ENCODE assay signal across 18 mouse cellular contexts in the genomic region with DNA sequence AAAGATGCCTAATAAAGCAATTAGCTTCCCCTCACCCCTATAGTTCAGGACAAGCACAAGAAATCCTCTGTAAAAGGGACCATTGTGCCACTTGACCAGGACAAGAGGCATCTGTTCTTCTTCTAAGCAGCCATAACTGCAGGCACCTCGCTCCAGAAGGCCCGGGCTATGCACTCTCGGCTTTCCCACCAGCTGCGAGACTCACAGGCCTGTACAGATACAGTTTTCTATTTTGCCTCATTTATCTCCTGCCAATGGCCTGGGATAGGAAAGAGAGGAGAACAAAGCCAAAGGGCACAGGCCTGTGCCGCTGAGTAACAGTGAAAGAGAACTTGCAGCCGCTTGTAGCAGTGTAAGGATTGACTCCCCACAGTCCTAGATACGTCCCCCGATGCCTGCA. TPM values are rescaled to one million over a fixed set of nuclear protein-coding genes. Genes with fewer than 3 reads are reported as not detected.
A peak's percentile ranks its signal among the peaks of the same experiment; 100 is the strongest.
DNase-seq lines count a peak whose midpoint lies in the region; ATAC-seq and TF ChIP-seq lines count a peak whose summit lies in the region.
"Had no signal": no experiment of that assay in that cellular context is flagged by ENCODE, and none has a peak within 500 bp of the region (broad histone marks: within the 10 kb centered on the region; RNA-seq: fewer than 3 reads in every experiment).

No protein-coding gene starts in this region.

- no peak overlapping the region for H3K9ac ChIP-seq in hindbrain, embryonic 14.5 days
- no peak overlapping the region for H3K9ac ChIP-seq in hindbrain, embryonic 11.5 days (ENCODE audit: low read depth, low read length)
- H3K9ac ChIP-seq in liver, embryonic 12.5 days: no peak overlapping the region
- H3K9ac ChIP-seq: heart, embryonic 13.5 days; limb, embryonic 12.5 days; liver, postnatal 0 days; midbrain, embryonic 15.5 days had no signal

- H3K27ac ChIP-seq in hindbrain, embryonic 10.5 days: peak overlapping the region; percentile 59
- H3K27ac ChIP-seq in hindbrain, embryonic 14.5 days: no peak overlapping the region
- H3K27ac ChIP-seq in hindbrain, embryonic 11.5 days (ENCODE audit: low read depth, low read length): 0 out of 2 replicates have a peak overlapping the region, but pooled peaks have one; percentile 34
- H3K27ac ChIP-seq in cerebellum, adult 2 months (ENCODE audit: insufficient read depth, low read length): no peak overlapping the region
- H3K27ac ChIP-seq in liver, embryonic 12.5 days: no peak overlapping the region
- H3K27ac ChIP-seq: heart, embryonic 13.5 days; kidney, postnatal 0 days; limb, embryonic 12.5 days; midbrain, embryonic 15.5 days had no signal

- no peak overlapping the region for H3K4me2 ChIP-seq in hindbrain, embryonic 14.5 days (replicated peaks)
- H3K4me2 ChIP-seq in hindbrain, embryonic 11.5 days (replicated peaks; ENCODE audit: low read depth, low read length): no peak overlapping the region
- H3K4me2 ChIP-seq in liver, embryonic 12.5 days: no peak overlapping the region
- H3K4me2 ChIP-seq: heart, embryonic 13.5 days; limb, embryonic 12.5 days; midbrain, embryonic 15.5 days had no signal

- 56% methylated on average over 8 of the region's 8 CpGs for WGBS in hindbrain, embryonic 10.5 days
- WGBS in hindbrain, embryonic 14.5 days: 26% methylated on average over 8 of the region's 8 CpGs
- 41% methylated on average over 8 of the region's 8 CpGs for WGBS in hindbrain, embryonic 11.5 days
- 63% methylated on average over 8 of the region's 8 CpGs for WGBS in cerebellum, adult 2 months
- WGBS in liver, embryonic 12.5 days (ENCODE audit: insufficient replicate concordance): 72% methylated on average over 8 of the region's 8 CpGs

- no peak for TF ChIP-seq POLR2A in cerebellum, adult 2 months (IDR thresholded peaks at IDR 0.05; ENCODE audit: borderline replicate concordance, insufficient read depth, low read length)

- no peak; the same call in 1 of the 2 replicates for ATAC-seq in hindbrain, embryonic 14.5 days (ENCODE audit: low FRiP score)
- peak; percentile 67 for ATAC-seq in hindbrain, embryonic 11.5 days (ENCODE audit: low FRiP score)
- no peak for ATAC-seq in liver, embryonic 12.5 days
- ATAC-seq: forebrain, embryonic 16.5 days; liver, postnatal 0 days; midbrain, embryonic 15.5 days had no signal

- H3K9me3 ChIP-seq in hindbrain, embryonic 10.5 days: no peaks in the 10 kb centered on the region
- no peaks in the 10 kb centered on the region for H3K9me3 ChIP-seq in hindbrain, embryonic 14.5 days (ENCODE audit: control insufficient read depth, low read length)
- no peaks in the 10 kb centered on the region for H3K9me3 ChIP-seq in hindbrain, embryonic 11.5 days (ENCODE audit: control insufficient read depth, low read length)
- no peaks in the 10 kb centered on the region for H3K9me3 ChIP-seq in liver, embryonic 12.5 days (replicated peaks)
- H3K9me3 ChIP-seq: G1E; heart, embryonic 13.5 days; limb, embryonic 12.5 days; midbrain, embryonic 15.5 days had no signal

- DNase-seq in hindbrain, embryonic 10.5 days (ENCODE audit: low spot score): peak; percentile 35
- no peak for DNase-seq in hindbrain, embryonic 14.5 days (ENCODE audit: low spot score)
- DNase-seq in adipocyte (ENCODE audit: low spot score): peak; percentile 77
- DNase-seq in hindbrain, embryonic 11.5 days (ENCODE audit: low spot score): peak; percentile 31
- DNase-seq in lung, postnatal 14 days: peak; percentile 33
- no peak for DNase-seq in cerebellum, adult 2 months
- DNase-seq: adrenal gland, postnatal 36 days; cerebellum, postnatal 36 days; gastrocnemius, postnatal 25 days; layer of hippocampus, postnatal 36 days; liver, postnatal 0 days had no signal

- H3K4me1 ChIP-seq in hindbrain, embryonic 10.5 days (replicated peaks): peaks cover 29% of the 10 kb centered on the region
- no peaks in the 10 kb centered on the region for H3K4me1 ChIP-seq in hindbrain, embryonic 14.5 days (replicated peaks; ENCODE audit: control insufficient read depth, insufficient read depth, low read length)
- peaks cover 4% of the 10 kb centered on the region; the same call in 1 of the 2 replicates for H3K4me1 ChIP-seq in hindbrain, embryonic 11.5 days (replicated peaks; ENCODE audit: control insufficient read depth, insufficient read depth, low read length)
- H3K4me1 ChIP-seq in cerebellum, adult 2 months (ENCODE audit: control insufficient read depth, insufficient read depth, low read length): no peaks in the 10 kb centered on the region
- no peaks in the 10 kb centered on the region for H3K4me1 ChIP-seq in liver, embryonic 12.5 days
- H3K4me1 ChIP-seq: heart, embryonic 13.5 days; limb, embryonic 12.5 days; midbrain, embryonic 15.5 days had no signal

- H3K27me3 ChIP-seq in hindbrain, embryonic 10.5 days (ENCODE audit: insufficient read depth, poor library complexity, severe bottlenecking): no peaks in the 10 kb centered on the region
- no peaks in the 10 kb centered on the region for H3K27me3 ChIP-seq in hindbrain, embryonic 14.5 days (ENCODE audit: control insufficient read depth, insufficient read depth, low read length)
- H3K27me3 ChIP-seq in hindbrain, embryonic 11.5 days (ENCODE audit: control insufficient read depth, insufficient read depth, low read length): no peaks in the 10 kb centered on the region
- no peaks in the 10 kb centered on the region for H3K27me3 ChIP-seq in cerebellum, adult 2 months (ENCODE audit: control insufficient read depth, insufficient read depth, low read length)
- no peaks in the 10 kb centered on the region for H3K27me3 ChIP-seq in liver, embryonic 12.5 days (replicated peaks)
- H3K27me3 ChIP-seq: heart, embryonic 13.5 days; limb, embryonic 12.5 days; midbrain, embryonic 15.5 days had no signal

- H3K36me3 ChIP-seq in hindbrain, embryonic 10.5 days: no peaks in the 10 kb centered on the region
- no peaks in the 10 kb centered on the region for H3K36me3 ChIP-seq in hindbrain, embryonic 14.5 days (replicated peaks; ENCODE audit: control insufficient read depth, insufficient read depth)
- no peaks in the 10 kb centered on the region for H3K36me3 ChIP-seq in hindbrain, embryonic 11.5 days (ENCODE audit: control insufficient read depth, insufficient read depth, low read length)
- H3K36me3 ChIP-seq in liver, embryonic 12.5 days: no peaks in the 10 kb centered on the region
- H3K36me3 ChIP-seq: G1E; heart, embryonic 13.5 days; limb, embryonic 12.5 days; midbrain, embryonic 15.5 days had no signal

- no peak for TF ChIP-seq CTCF in cerebellum, adult 2 months (IDR thresholded peaks at IDR 0.05; ENCODE audit: borderline replicate concordance, insufficient read depth, low read depth, low read length)

- H3K4me3 ChIP-seq in hindbrain, embryonic 10.5 days: no peak overlapping the region
- no peak overlapping the region for H3K4me3 ChIP-seq in hindbrain, embryonic 14.5 days (replicated peaks; ENCODE audit: low read length)
- no peak overlapping the region for H3K4me3 ChIP-seq in hindbrain, embryonic 11.5 days (ENCODE audit: low read depth, low read length)
- no peak overlapping the region for H3K4me3 ChIP-seq in cerebellum, adult 2 months (replicated peaks; ENCODE audit: insufficient read depth, low read depth, low read length)
- no peak overlapping the region for H3K4me3 ChIP-seq in liver, embryonic 12.5 days
- H3K4me3 ChIP-seq: heart, embryonic 13.5 days; limb, embryonic 12.5 days; midbrain, embryonic 15.5 days had no signal

RNA-seq across cellular contexts. Expression of a gene that starts 20.7 kb away (rescaled TPM):
- 2.2 and 7.4 TPM in 2 replicates for polyA plus RNA-seq in hindbrain, embryonic 10.5 days (2016; fragmentation: Nextera tagmentation; extraction: Ambion mirVana)
- polyA plus RNA-seq in hindbrain, embryonic 14.5 days (2014; fragmentation: Nextera tagmentation; extraction: Ambion mirVana): 5.6 and 5.8 TPM in 2 replicates
- 7.9 and 8.0 TPM in 2 replicates for polyA plus RNA-seq in hindbrain, embryonic 11.5 days (2014; fragmentation: Nextera tagmentation; extraction: Ambion mirVana)
- polyA plus RNA-seq in cerebellum, adult 2 months (2012; rRNA removed): 4.4 and 4.6 TPM in 2 replicates
- 0.84 and 0.98 TPM in 2 replicates for polyA plus RNA-seq in liver, embryonic 12.5 days (2016; fragmentation: Nextera tagmentation; extraction: Ambion mirVana)
- polyA plus RNA-seq: G1E had no signal

Comparison
In these comparisons a context has a peak if more than half of its experiments do, and no peak if none do; other contexts are left out.
1. DNase-seq: peak in hindbrain, embryonic 10.5 days (single experiment), adipocyte (single experiment), hindbrain, embryonic 11.5 days (single experiment) and lung, postnatal 14 days (single experiment); none in hindbrain, embryonic 14.5 days (single experiment) and cerebellum, adult 2 months (0 of 2).
2. H3K27ac ChIP-seq: peak in hindbrain, embryonic 10.5 days (single experiment) and hindbrain, embryonic 11.5 days (single experiment); none in hindbrain, embryonic 14.5 days (single experiment), cerebellum, adult 2 months (single experiment) and liver, embryonic 12.5 days (single experiment).